Mouse (Mus musculus) liver, embryonic 14.5 days (tissue): Measurements from ENCODE around the gene Thrap3. TPM values are rescaled to one million over a fixed set of nuclear protein-coding genes. Genes with fewer than 3 reads are reported as not detected.

ENCODE experiments used
- ATAC-seq: fragments of 200-750 bp; cut with Nextera tagmentation; 2 replicates; pipeline ENCODE4 v1.8.0; 2017; ENCODE audit warnings: moderate number of reproducible peaks, mild to moderate bottlenecking, moderate library complexity; ENCODE audit not compliant: insufficient read depth
- DNase-seq, 3 experiments: peaks; one replicate each; pipeline ENCODE4 v3.0.0-alpha.2; 2012 to 2013; ENCODE audit warnings: low read depth in 3 of 3, low spot score in 3 of 3
- H3K27ac ChIP-seq: fragments of 300-500 bp; sonication (generic); 2 replicates; pipeline ENCODE4 v1.5.1; 2014; ENCODE audit warnings: moderate library complexity, mild to moderate bottlenecking, control low read depth, inconsistent platforms
- H3K27me3 ChIP-seq: fragments of 300-500 bp; sonication (generic); 2 replicates; pipeline ENCODE4 v1.6.1; 2014; ENCODE audit warnings: mild to moderate bottlenecking, low read length, moderate library complexity; ENCODE audit not compliant: control insufficient read depth, insufficient read depth
- H3K36me3 ChIP-seq: fragments of 300-500 bp; sonication (generic); replicated peaks from 2 replicates; pipeline ENCODE4 v1.6.1; 2014; ENCODE audit warnings: low read depth; ENCODE audit not compliant: control insufficient read depth, insufficient read depth
- H3K4me1 ChIP-seq, 2 experiments: fragments of 200-500 bp in 1 of 2; fragments of 300-500 bp in 1 of 2; sonication (generic) in 1 of 2; replicated peaks; 2 replicates each; pipeline ENCODE4 v1.6.1; 2012 to 2014; ENCODE audit warnings: antibody characterized with exemption in 1 of 2, inconsistent platforms in 1 of 2, low read length in 1 of 2; ENCODE audit not compliant: control insufficient read depth in 2 of 2, insufficient read depth in 2 of 2
- H3K4me2 ChIP-seq: fragments of 300-500 bp; sonication (generic); 2 replicates; pipeline ENCODE4 v1.6.1; 2014; ENCODE audit warnings: low read depth, mild to moderate bottlenecking, control low read depth, moderate library complexity
- H3K4me3 ChIP-seq, 2 experiments: fragments of 200-500 bp in 1 of 2; fragments of 300-500 bp in 1 of 2; sonication (generic) in 1 of 2; 2 replicates each; pipeline ENCODE4 v1.5.1; 2012 to 2014; ENCODE audit warnings: low read depth in 2 of 2, low read length in 2 of 2, mild to moderate bottlenecking in 2 of 2, control low read depth in 1 of 2, inconsistent platforms in 1 of 2, moderate library complexity in 1 of 2; ENCODE audit not compliant: insufficient read depth in 1 of 2
- H3K9ac ChIP-seq: fragments of 300-500 bp; sonication (generic); replicated peaks from 2 replicates; pipeline ENCODE4 v1.6.1; 2014; ENCODE audit warnings: mild to moderate bottlenecking, control low read depth, moderate library complexity
- H3K9me3 ChIP-seq: fragments of 300-500 bp; sonication (generic); 2 replicates; pipeline ENCODE4 v1.6.1; 2016; ENCODE audit warnings: low read length, mixed read lengths; ENCODE audit not compliant: control insufficient read depth
- CTCF ChIP-seq: IDR thresholded peaks from 2 replicates; pipeline ENCODE4 v1.5.1; 2016; ENCODE audit warnings: antibody characterized with exemption, low read depth, control low read depth
- EP300 ChIP-seq: IDR thresholded peaks from 2 replicates; pipeline ENCODE4 v1.6.1; 2016; ENCODE audit warnings: antibody characterized with exemption, low read depth
- WGBS: fragments of 180-500 bp; shearing (Covaris S2); extraction: QIAGEN DNeasy Blood & Tissue Kit; methylation state at CpG from one replicate; pipeline ENCODE4 v1.1.7; 2014; ENCODE audit not compliant: insufficient replicate concordance; 5-methylcytosine and 5-hydroxymethylcytosine counted together
- polyA plus RNA-seq, 2 experiments: library from polyadenylated mRNA; depleted of rRNA in 1 of 2; stranded (reverse) in 1 of 2; unstranded in 1 of 2; fragments of >200 nt; fragmentation: Nextera tagmentation in 1 of 2; extraction: Ambion mirVana in 1 of 2; gene quantifications; 2 replicates each; pipeline versions ENCODE4 v1.2.1 to v1.2.3; 2012 to 2014

Gene Thrap3
- polyA plus RNA-seq, 2 experiments = 62.6 to 77.9 TPM

- peak; percentile 97 for TF ChIP-seq CTCF
- no peak for TF ChIP-seq EP300
- ATAC-seq (no peak), DNase-seq (no peak)
- no peak overlapping the region for H3K4me2 ChIP-seq
- no peaks in the 10 kb centered on the region for H3K27me3 ChIP-seq
- H3K27ac ChIP-seq = no peak overlapping the region
- no peaks in the 10 kb centered on the region for H3K36me3 ChIP-seq
- peaks cover 0 to 10% of the 10 kb centered on the region in 2 experiments; a peak in 2 of 4 replicates for H3K4me1 ChIP-seq
- H3K4me3 ChIP-seq = no peak overlapping the region
- no peak overlapping the region for H3K9ac ChIP-seq
- H3K9me3 ChIP-seq = no peaks in the 10 kb centered on the region
- 52% methylated on average over 5 of the region's 5 CpGs for WGBS
These were observed 45.9 kb downstream of the Thrap3 start for GRCm38 (mm10) chr4:126156617-126157016.

- Histone ChIP-seq H3K4me2 (no peak overlapping the region), H3K27me3 (no peaks in the 10 kb centered on the region), H3K36me3 (no peaks in the 10 kb centered on the region), H3K4me1 (peaks cover 0 to 10% of the 10 kb centered on the region in 2 experiments; a peak in 2 of 4 replicates), H3K9ac (no peak overlapping the region), H3K27ac (peak overlapping the region; percentile 8), H3K9me3 (no peaks in the 10 kb centered on the region), H3K4me3 (no peak overlapping the region)
- ATAC-seq (peak; percentile 43; the same call in 1 of the 2 replicates), DNase-seq (no peak)
- 49% methylated on average over 2 of the region's 2 CpGs for WGBS
- no peak for TF ChIP-seq EP300
- TF ChIP-seq CTCF = no peak
These were observed 46.7 kb downstream of the Thrap3 start for GRCm38 (mm10) chr4:126155869-126156268.

GRCm38 (mm10) chr4:126155183-126155582 is 47.4 kb downstream of the Thrap3 start:
- TF ChIP-seq EP300 (no peak), CTCF (no peak)
- Histone ChIP-seq H3K4me3 (no peak overlapping the region), H3K9me3 (no peaks in the 10 kb centered on the region), H3K27me3 (no peaks in the 10 kb centered on the region; the same call in 1 of the 2 replicates), H3K9ac (no peak overlapping the region), H3K27ac (no peak overlapping the region; the same call in 1 of the 2 replicates), H3K36me3 (no peaks in the 10 kb centered on the region), H3K4me1 (peaks cover 0 to 14% of the 10 kb centered on the region in 2 experiments; a peak in 2 of 4 replicates), H3K4me2 (no peak overlapping the region)
- DNase-seq (no peak), ATAC-seq (no peak)
- 14% methylated on average over 4 of the region's 4 CpGs for WGBS

- H3K4me2 ChIP-seq = no peak overlapping the region
- no peak for DNase-seq
- ATAC-seq = no peak
- no peak overlapping the region for H3K4me3 ChIP-seq
- H3K27me3 ChIP-seq = peaks cover 23% of the 10 kb centered on the region
- no peaks in the 10 kb centered on the region for H3K9me3 ChIP-seq
- H3K27ac ChIP-seq = no peak overlapping the region
- WGBS = 31% methylated on average over 14 of the region's 14 CpGs
- H3K4me1 ChIP-seq = peaks cover 0 to 16% of the 10 kb centered on the region in 2 experiments; a peak in 2 of 4 replicates
- H3K36me3 ChIP-seq = no peaks in the 10 kb centered on the region
- TF ChIP-seq EP300 = no peak
- no peak for TF ChIP-seq CTCF
- H3K9ac ChIP-seq = no peak overlapping the region
These were observed 49.7 kb downstream of the Thrap3 start for GRCm38 (mm10) chr4:126152864-126153263.

- no peak for DNase-seq
- TF ChIP-seq EP300 (no peak), CTCF (no peak)
- H3K4me1 ChIP-seq = peaks cover 0 to 21% of the 10 kb centered on the region in 2 experiments; a peak in 2 of 4 replicates
- no peak overlapping the region for H3K4me2 ChIP-seq
- H3K9ac ChIP-seq = no peak overlapping the region
- H3K27ac ChIP-seq = no peak overlapping the region
- no peaks in the 10 kb centered on the region for H3K9me3 ChIP-seq
- peaks cover 31% of the 10 kb centered on the region for H3K27me3 ChIP-seq
- H3K4me3 ChIP-seq = no peak overlapping the region
- WGBS = 70% methylated on average over 16 of the region's 16 CpGs
- ATAC-seq = no peak
- H3K36me3 ChIP-seq = no peaks in the 10 kb centered on the region
These were observed 50.7 kb downstream of the Thrap3 start for GRCm38 (mm10) chr4:126151701-126152440.
